Comparison of ENCODE assay signal across 8 mouse cellular contexts in the genomic region with DNA sequence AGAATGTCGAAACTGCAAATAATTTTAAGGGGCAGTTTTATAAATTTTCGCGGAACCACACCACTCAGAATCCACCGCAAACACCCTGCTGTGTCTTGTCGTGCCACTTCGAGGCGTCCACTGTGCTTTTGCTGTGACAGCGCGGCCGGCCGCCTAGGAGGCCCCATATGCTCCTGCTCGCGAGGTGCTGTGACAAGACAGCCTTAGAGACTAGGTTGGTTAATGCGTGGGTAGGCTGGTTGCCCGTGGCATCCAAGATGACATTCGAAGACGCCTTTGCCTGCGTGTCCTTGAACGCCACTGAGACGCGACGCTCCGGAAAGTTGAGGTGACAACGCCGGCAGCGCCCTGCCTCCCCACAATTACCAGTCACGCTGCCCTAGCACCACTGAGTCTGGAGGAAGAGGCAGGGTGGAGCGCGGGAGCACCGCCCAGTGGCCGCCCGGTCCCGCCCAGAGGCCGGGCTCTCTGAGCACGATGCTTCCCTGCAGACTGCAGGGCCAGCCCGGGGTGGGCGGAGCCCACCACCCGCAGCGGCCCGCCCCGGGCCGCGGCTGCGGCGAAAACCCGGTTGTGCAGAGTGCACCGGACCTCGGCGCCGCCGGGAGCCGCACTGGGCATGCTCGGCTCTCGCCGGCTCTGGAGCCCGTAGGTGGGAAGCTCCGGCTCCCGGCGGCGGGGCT. TPM values are rescaled to one million over a fixed set of nuclear protein-coding genes. Genes with fewer than 3 reads are reported as not detected.
A peak's percentile ranks its signal among the peaks of the same experiment; 100 is the strongest.
DNase-seq lines count a peak whose midpoint lies in the region; ATAC-seq and TF ChIP-seq lines count a peak whose summit lies in the region.

A gene (plus strand): TSS at position 578 of the 683 bp plus-strand sequence.

- in situ Hi-C loops in CH12.LX (cut with MboI; ENCODE audit: low pct_ligation_motif_present, low pct_unique_long_range_greater_than_20kb, low sequenced_read_pairs): no loop called here

- 1% methylated on average over 59 of the region's 60 CpGs for WGBS in forebrain, embryonic 11.5 days
- WGBS in heart, embryonic 15.5 days: under 1% methylated on average over 60 of the region's 60 CpGs
- WGBS in liver, embryonic 12.5 days (ENCODE audit: insufficient replicate concordance): under 1% methylated on average over 60 of the region's 60 CpGs

- no peaks in the 10 kb centered on the region for H3K9me3 ChIP-seq in CH12.LX (replicated peaks; ENCODE audit: low read length)
- H3K9me3 ChIP-seq in forebrain, embryonic 11.5 days (ENCODE audit: control insufficient read depth, low read length): no peaks in the 10 kb centered on the region
- no peaks in the 10 kb centered on the region for H3K9me3 ChIP-seq in heart, embryonic 15.5 days (replicated peaks)
- no peaks in the 10 kb centered on the region for H3K9me3 ChIP-seq in liver, embryonic 12.5 days (replicated peaks)

- peak within 1 kb of the TSS; percentile 16 to 68 (median 57) for H3K4me3 ChIP-seq in CH12.LX (replicated peaks in 1 of 3; ENCODE audit: low read depth in 2 of 3, low read length in 2 of 3, poor library complexity in 1 of 3)
- H3K4me3 ChIP-seq in forebrain, embryonic 11.5 days (ENCODE audit: low read depth, low read length): peak within 1 kb of the TSS; percentile 61
- peak within 1 kb of the TSS; percentile 63 for H3K4me3 ChIP-seq in heart, embryonic 15.5 days
- peak within 1 kb of the TSS; percentile 61 for H3K4me3 ChIP-seq in liver, embryonic 12.5 days

- peak within 1 kb of the TSS; percentile 99 for H3K4me2 ChIP-seq in CH12.LX (ENCODE audit: insufficient read depth, low read depth, poor library complexity, severe bottlenecking)
- H3K4me2 ChIP-seq in forebrain, embryonic 11.5 days (ENCODE audit: low read depth, low read length, severe bottlenecking): peak within 1 kb of the TSS; percentile 97
- H3K4me2 ChIP-seq in heart, embryonic 15.5 days: peak within 1 kb of the TSS; percentile 94
- H3K4me2 ChIP-seq in liver, embryonic 12.5 days: peak within 1 kb of the TSS; percentile 92

- H3K27me3 ChIP-seq in CH12.LX (replicated peaks): peaks cover 32% of the 10 kb centered on the region
- H3K27me3 ChIP-seq in forebrain, embryonic 11.5 days (ENCODE audit: control insufficient read depth, insufficient read depth, low read length): peaks cover 8% of the 10 kb centered on the region; the same call in 1 of the 2 replicates
- peaks cover 10% of the 10 kb centered on the region; the same call in 1 of the 2 replicates for H3K27me3 ChIP-seq in heart, embryonic 15.5 days
- peaks cover 50% of the 10 kb centered on the region for H3K27me3 ChIP-seq in liver, embryonic 12.5 days (replicated peaks)
- no peaks in the 10 kb centered on the region; the same call in 1 of the 2 replicates for H3K27me3 ChIP-seq in splenic B cell, adult 2 months (ENCODE audit: control insufficient read depth, insufficient read depth, low read length, poor library complexity, severe bottlenecking)

- DNase-seq in CH12.LX (ENCODE audit: extremely low read depth): peak; percentile 80
- DNase-seq in c-Kit-positive CD71-positive TER-119-positive erythroid progenitor cells, embryonic 14.5 days (ENCODE audit: low spot score): peak; percentile 75
- peak; percentile 95 for DNase-seq in forebrain, embryonic 11.5 days (ENCODE audit: low spot score)
- peak; percentile 96 for DNase-seq in kidney, postnatal 14 days
- peak; percentile 6 for DNase-seq in naive thymus-derived CD4-positive, alpha-beta T cell, adult 2 months (ENCODE audit: low read depth)
- DNase-seq in splenic B cell, adult 2 months (ENCODE audit: low read depth, low spot score): peak; percentile 65

- H3K36me3 ChIP-seq in CH12.LX (replicated peaks in 1 of 2; ENCODE audit: control insufficient read depth in 1 of 2, insufficient read depth in 1 of 2, low read length in 1 of 2): no peaks in the 10 kb centered on the region
- H3K36me3 ChIP-seq in forebrain, embryonic 11.5 days (ENCODE audit: control insufficient read depth, insufficient read depth, low read length): no peaks in the 10 kb centered on the region
- H3K36me3 ChIP-seq in heart, embryonic 15.5 days: no peaks in the 10 kb centered on the region
- H3K36me3 ChIP-seq in liver, embryonic 12.5 days: no peaks in the 10 kb centered on the region
- H3K36me3 ChIP-seq in splenic B cell, adult 2 months (ENCODE audit: control insufficient read depth, insufficient read depth, low read length, poor library complexity, severe bottlenecking): no peaks in the 10 kb centered on the region

- no peak for TF ChIP-seq EP300 in CH12.LX (IDR thresholded peaks at IDR 0.05; ENCODE audit: low read length)

- no peak for TF ChIP-seq RAD21 in CH12.LX (IDR thresholded peaks at IDR 0.05; ENCODE audit: low read depth, low read length)

- H3K79me2 ChIP-seq in CH12.LX (replicated peaks; ENCODE audit: control insufficient read depth, extremely low read depth, insufficient read depth, poor library complexity, severe bottlenecking): no peaks in the 10 kb centered on the region

- no peak within 1 kb of the TSS for H3K27ac ChIP-seq in CH12.LX (ENCODE audit: insufficient read depth, low read depth)
- no peak within 1 kb of the TSS for H3K27ac ChIP-seq in forebrain, embryonic 11.5 days (ENCODE audit: low read depth, low read length)
- peak within 1 kb of the TSS; percentile 54 for H3K27ac ChIP-seq in heart, embryonic 15.5 days
- H3K27ac ChIP-seq in liver, embryonic 12.5 days: peak within 1 kb of the TSS; percentile 46; the same call in 1 of the 2 replicates

- H3K4me1 ChIP-seq in CH12.LX (ENCODE audit: control insufficient read depth in 1 of 2, insufficient read depth in 2 of 2): peaks cover 6 to 9% of the 10 kb centered on the region in 2 experiments
- H3K4me1 ChIP-seq in forebrain, embryonic 11.5 days (replicated peaks; ENCODE audit: control insufficient read depth, insufficient read depth, low read length): no peaks in the 10 kb centered on the region
- peaks cover 14% of the 10 kb centered on the region for H3K4me1 ChIP-seq in heart, embryonic 15.5 days (replicated peaks)
- peaks cover 20% of the 10 kb centered on the region for H3K4me1 ChIP-seq in liver, embryonic 12.5 days

- peak; percentile 97 for ATAC-seq in forebrain, embryonic 11.5 days (replicated peaks; ENCODE audit: low FRiP score)
- ATAC-seq in heart, embryonic 15.5 days (replicated peaks; ENCODE audit: insufficient number of reproducible peaks, insufficient read depth, low FRiP score, low read depth): peak; percentile 99
- peak; percentile 99 for ATAC-seq in liver, embryonic 12.5 days

- TF ChIP-seq CTCF in CH12.LX (conservative IDR thresholded peaks at IDR 0.05 in 1 of 2, IDR thresholded peaks at IDR 0.05 in 1 of 2; ENCODE audit: low read depth in 2 of 2, low read length in 2 of 2): no peak

- dilution Hi-C loops in CH12.LX (cut with MboI; ENCODE audit: extremely low pct_ligation_motif_present, extremely low pct_unique_long_range_greater_than_20kb, low sequenced_read_pairs): no loop called here

- H3K9ac ChIP-seq in CH12.LX (ENCODE audit: insufficient read depth, low read depth): peak within 1 kb of the TSS; percentile 8; the same call in 1 of the 2 replicates
- peak within 1 kb of the TSS; percentile 66 for H3K9ac ChIP-seq in forebrain, embryonic 11.5 days (ENCODE audit: low read length)
- peak within 1 kb of the TSS; percentile 57 for H3K9ac ChIP-seq in heart, embryonic 15.5 days
- H3K9ac ChIP-seq in liver, embryonic 12.5 days: peak within 1 kb of the TSS; percentile 58

- peak; percentile 30; the same call in 1 of the 2 replicates for TF ChIP-seq POLR2A in CH12.LX (IDR thresholded peaks at IDR 0.05; ENCODE audit: low read depth, low read length)

TF ChIP-seq in CH12.LX, 34 proteins besides CTCF, POLR2A, EP300 and RAD21 (continues in another document):
- TF ChIP-seq PAX5 (IDR thresholded peaks at IDR 0.05; ENCODE audit: low read length) (no peak), MEF2A (IDR thresholded peaks at IDR 0.05; ENCODE audit: borderline replicate concordance, low read depth, low read length) (peak; percentile 33; the same call in 1 of the 2 replicates), UBTF (IDR thresholded peaks at IDR 0.05; ENCODE audit: low read depth, low read length) (peak; percentile 85; the same call in 1 of the 2 replicates), CHD2 (IDR thresholded peaks at IDR 0.05; ENCODE audit: low read length) (0 out of 2 replicates have a peak, but pooled peaks have one; percentile 27), E2F4 (IDR thresholded peaks at IDR 0.05; ENCODE audit: insufficient replicate concordance, low read depth, low read length) (no peak), ZKSCAN1 (IDR thresholded peaks at IDR 0.05; ENCODE audit: borderline replicate concordance, low read depth, low read length) (no peak), MAFK (IDR thresholded peaks at IDR 0.05; ENCODE audit: insufficient replicate concordance, low read length) (no peak), JUND (conservative IDR thresholded peaks at IDR 0.05; ENCODE audit: low read depth, low read length) (no peak), SMC3 (IDR thresholded peaks at IDR 0.05; ENCODE audit: low read depth, low read length) (no peak), NELFE (IDR thresholded peaks at IDR 0.05; ENCODE audit: low read depth, low read length) (no peak), USF1 (IDR thresholded peaks at IDR 0.05; ENCODE audit: low read depth, low read length) (no peak), ELF1 (IDR thresholded peaks at IDR 0.05; ENCODE audit: low read depth, low read length) (peak; percentile 36; the same call in 1 of the 2 replicates), IRF4 (IDR thresholded peaks at IDR 0.05; ENCODE audit: low read depth, low read length) (peak; percentile 13; the same call in 1 of the 2 replicates), MAX (IDR thresholded peaks at IDR 0.05; ENCODE audit: low read length) (peak; percentile 50; the same call in 1 of the 2 replicates), USF2 (conservative IDR thresholded peaks at IDR 0.05; ENCODE audit: low read depth, low read length) (no peak), ZNF384 (IDR thresholded peaks at IDR 0.05; ENCODE audit: low read depth, low read length) (peak; percentile 81), ETS1 (conservative IDR thresholded peaks at IDR 0.05; ENCODE audit: low read depth, low read length) (no peak), ZMIZ1 (IDR thresholded peaks at IDR 0.05; ENCODE audit: low read depth, low read length) (no peak), TBP (conservative IDR thresholded peaks at IDR 0.05; ENCODE audit: low read depth, low read length) (no peak), SIN3A (IDR thresholded peaks at IDR 0.05; ENCODE audit: low read length) (peak; percentile 71; the same call in 1 of the 2 replicates), TCF12 (IDR thresholded peaks at IDR 0.05; ENCODE audit: low read depth, low read length) (peak; percentile 25; the same call in 1 of the 2 replicates)

RNA-seq across cellular contexts. Expression of the gene that starts here (rescaled TPM):
- 0.29 and 0.98 TPM in 2 replicates for total RNA-seq in CH12.LX (2012; rRNA removed)
- 0.05 and 0.08 TPM in 2 replicates for total RNA-seq in CH12.LX (2014; rRNA removed)
- 0.12 and 0.24 TPM in 2 replicates for polyA plus RNA-seq in CH12.LX (2012; ENCODE audit: insufficient read length, low read depth)
- polyA plus RNA-seq in forebrain, embryonic 11.5 days (2014; fragmentation: Nextera tagmentation; extraction: Ambion mirVana): 1.7 and 1.8 TPM in 2 replicates
- polyA plus RNA-seq in heart, embryonic 15.5 days (2015; fragmentation: Nextera tagmentation; extraction: Ambion mirVana): 0.67 and 0.96 TPM in 2 replicates
- 0.44 and 0.48 TPM in 2 replicates for polyA plus RNA-seq in liver, embryonic 12.5 days (2016; fragmentation: Nextera tagmentation; extraction: Ambion mirVana)

Comparison
In these comparisons a context has a peak if more than half of its experiments do, and no peak if none do; other contexts are left out.
1. Peak in DNase-seq, H3K4me3 ChIP-seq, H3K9ac ChIP-seq and H3K4me2 ChIP-seq in CH12.LX; RNA of the gene not detected or under 1 TPM.
2. Peak in ATAC-seq, H3K4me3 ChIP-seq, H3K27ac ChIP-seq, H3K9ac ChIP-seq and H3K4me2 ChIP-seq in heart, embryonic 15.5 days; RNA of the gene not detected or under 1 TPM.
3. Peak in ATAC-seq, H3K4me3 ChIP-seq, H3K27ac ChIP-seq, H3K9ac ChIP-seq and H3K4me2 ChIP-seq in liver, embryonic 12.5 days; RNA of the gene not detected or under 1 TPM.
4. DNase-seq: peak in every context shown above with its lines; median percentile 96 in kidney, postnatal 14 days; 95 in forebrain, embryonic 11.5 days; 80 in CH12.LX; 75 in c-Kit-positive CD71-positive TER-119-positive erythroid progenitor cells, embryonic 14.5 days; 65 in splenic B cell, adult 2 months; 6 in naive thymus-derived CD4-positive, alpha-beta T cell, adult 2 months.
5. H3K9ac ChIP-seq: peak in every context shown above with its lines; median percentile 66 in forebrain, embryonic 11.5 days; 58 in liver, embryonic 12.5 days; 57 in heart, embryonic 15.5 days; 8 in CH12.LX.